Mouse (Mus musculus): ENCODE results near the gene Fbxo41.

GRCm38 (mm10) chr6:85423836-85424379 lies 78.9 kb downstream of the Fbxo41 start, which contains the start of gene Noto:
- TF ChIP-seq POLR2A (IDR thresholded peaks at IDR 0.05; ENCODE audit: control insufficient read depth, extremely low read depth, insufficient read depth, low read length, poor library complexity) (no peak), CTCF (IDR thresholded peaks at IDR 0.05; ENCODE audit: borderline replicate concordance, control insufficient read depth, extremely low read depth, insufficient read depth, low read length, poor library complexity) (no peak)

All from thymus, adult 2 months (tissue).